Mouse (Mus musculus) embryonic fibroblast, embryonic 13.5 days (primary cell): ENCODE measurements around the gene Eif4h. TPM values are rescaled to one million over a fixed set of nuclear protein-coding genes. Genes with fewer than 3 reads are reported as not detected.

ENCODE experiments used
- H3K27ac ChIP-seq: 2 replicates; pipeline ENCODE4 v1.5.1; 2012; ENCODE audit warnings: low read length, control low read depth, inconsistent platforms; ENCODE audit not compliant: insufficient read depth
- H3K4me1 ChIP-seq: 2 replicates; pipeline ENCODE4 v1.6.1; 2011; ENCODE audit warnings: low read length; ENCODE audit not compliant: control insufficient read depth, insufficient read depth
- H3K4me3 ChIP-seq: 2 replicates; pipeline ENCODE4 v1.5.1; 2011; ENCODE audit warnings: mild to moderate bottlenecking, control low read depth, low read length; ENCODE audit not compliant: insufficient read depth
- CTCF ChIP-seq: IDR thresholded peaks from 2 replicates; pipeline ENCODE4 v1.5.1; 2011; ENCODE audit warnings: mild to moderate bottlenecking, control low read depth, low read length, moderate library complexity, borderline replicate concordance; ENCODE audit not compliant: insufficient read depth
- POLR2A ChIP-seq: IDR thresholded peaks from 2 replicates; pipeline ENCODE4 v1.6.1; 2011; ENCODE audit warnings: low read depth, mild to moderate bottlenecking, control low read depth, low read length, moderate library complexity
- polyA plus RNA-seq: library from polyadenylated mRNA; stranded (reverse); fragments of >200 nt; gene quantifications from 2 replicates; pipeline ENCODE4 v1.2.4, GENCODE M21; 2011; ENCODE audit warnings: low read depth; ENCODE audit not compliant: missing spikeins, insufficient read length

The Eif4h gene
- polyA plus RNA-seq, 1 experiment, result 219 TPM

- Histone ChIP-seq H3K4me3 (no peak overlapping the region), H3K4me1 (no peaks in the 10 kb centered on the region; the same call in 1 of the 2 replicates), H3K27ac (no peak overlapping the region)
- no peak for TF ChIP-seq CTCF
- no peak for TF ChIP-seq POLR2A
Observed at GRCm38 (mm10) chr5:134584798-134585197, 54.5 kb downstream of the Eif4h start.

GRCm38 (mm10) chr5:134583884-134584213 lies 55.4 kb downstream of the Eif4h start:
- TF ChIP-seq CTCF, result no peak
- TF ChIP-seq POLR2A, result no peak
- peak overlapping the region; percentile 91; the same call in 1 of the 2 replicates for H3K4me3 ChIP-seq
- no peak overlapping the region for H3K27ac ChIP-seq
- no peaks in the 10 kb centered on the region; the same call in 1 of the 2 replicates for H3K4me1 ChIP-seq

GRCm38 (mm10) chr5:134583006-134583883 lies 56.0 kb downstream of the Eif4h start:
- no peak overlapping the region for H3K27ac ChIP-seq
- no peaks in the 10 kb centered on the region; the same call in 1 of the 2 replicates for H3K4me1 ChIP-seq

GRCm38 (mm10) chr5:134582221-134582907 lies 56.9 kb downstream of the Eif4h start:
- peak overlapping the region; percentile 91 for H3K4me3 ChIP-seq
- H3K27ac ChIP-seq, result no peak overlapping the region
- H3K4me1 ChIP-seq, result no peaks in the 10 kb centered on the region; the same call in 1 of the 2 replicates
- TF ChIP-seq CTCF, result peak; percentile 71; the same call in 1 of the 2 replicates
- TF ChIP-seq POLR2A, result peak; percentile 73

More at GRCm38 (mm10) chr5:134583006-134583883, 56.0 kb downstream of the Eif4h start:
- TF ChIP-seq CTCF (no peak), POLR2A (no peak)
- H3K4me3 ChIP-seq, result peak overlapping the region; percentile 91

- H3K4me3 ChIP-seq, result no peak within 1 kb of the TSS
- H3K27ac ChIP-seq, result no peak within 1 kb of the TSS
- TF ChIP-seq POLR2A (no peak), CTCF (no peak)
- H3K4me1 ChIP-seq, result no peaks in the 10 kb centered on the region; the same call in 1 of the 2 replicates
Observed at GRCm38 (mm10) chr5:134581146-134581545, 58.1 kb downstream of the Eif4h start, which contains the start of gene Rfc2. Gene Rfc2, plus strand, starts transcription at chr5:134581366.

- no peak overlapping the region for H3K4me3 ChIP-seq
- H3K27ac ChIP-seq, result no peak overlapping the region
- no peaks in the 10 kb centered on the region; the same call in 1 of the 2 replicates for H3K4me1 ChIP-seq
- TF ChIP-seq CTCF, result no peak
- no peak for TF ChIP-seq POLR2A
Observed at GRCm38 (mm10) chr5:134579135-134579534, 60.2 kb downstream of the Eif4h start.

GRCm38 (mm10) chr5:134577534-134577933 lies 61.8 kb downstream of the Eif4h start:
- TF ChIP-seq CTCF, result no peak
- no peak for TF ChIP-seq POLR2A
- Histone ChIP-seq H3K4me3 (no peak overlapping the region), H3K4me1 (no peaks in the 10 kb centered on the region), H3K27ac (peak overlapping the region; percentile 65)

GRCm38 (mm10) chr5:134576517-134577220 lies 62.6 kb downstream of the Eif4h start:
- Histone ChIP-seq H3K27ac (no peak overlapping the region), H3K4me3 (no peak overlapping the region), H3K4me1 (no peaks in the 10 kb centered on the region)
- TF ChIP-seq POLR2A (no peak), CTCF (no peak)

- Histone ChIP-seq H3K27ac (no peak overlapping the region), H3K4me3 (no peak overlapping the region), H3K4me1 (no peaks in the 10 kb centered on the region)
- TF ChIP-seq POLR2A (no peak), CTCF (no peak)
Observed at GRCm38 (mm10) chr5:134575833-134576232, 63.5 kb downstream of the Eif4h start.
